Mouse (Mus musculus) myocyte (in vitro differentiated cells): ENCODE measurements around the gene Pld1. TPM values are rescaled to one million over a fixed set of nuclear protein-coding genes. Genes with fewer than 3 reads are reported as not detected.
A peak's percentile ranks its signal among the peaks of the same experiment; 100 is the strongest.
"Not testable (repeated sequence)": the region's sequence is repeated elsewhere in the genome, so short reads cannot be mapped to it uniquely, and the experiment has no call there.

ENCODE experiments used
- H3K27me3 ChIP-seq: one replicate; pipeline ENCODE4 v1.6.1; 2011; ENCODE audit not compliant: control insufficient read depth, insufficient read depth, insufficient read length
- H3K36me3 ChIP-seq: one replicate; pipeline ENCODE4 v1.6.1; 2011; ENCODE audit not compliant: control insufficient read depth, insufficient read depth
- H3K4me2 ChIP-seq: one replicate; pipeline ENCODE4 v1.6.1; 2011; ENCODE audit warnings: low read depth, control low read depth
- H3K4me3 ChIP-seq: one replicate; pipeline ENCODE4 v1.5.1; 2011; ENCODE audit warnings: mild to moderate bottlenecking, control low read depth, moderate library complexity
- H3K79me2 ChIP-seq: one replicate; pipeline ENCODE4 v1.6.1; 2011; ENCODE audit not compliant: control insufficient read depth, insufficient read depth
- H3ac ChIP-seq: one replicate; pipeline ENCODE4 v1.6.1; 2011; ENCODE audit not compliant: control insufficient read depth, insufficient read length
- CEBPB ChIP-seq: IDR thresholded peaks from 2 replicates; pipeline ENCODE4 v1.6.1; 2011; ENCODE audit warnings: mild to moderate bottlenecking, moderate library complexity; ENCODE audit not compliant: poor library complexity, insufficient read depth, severe bottlenecking
- E2F4 ChIP-seq: IDR thresholded peaks from one replicate; pipeline ENCODE4 v1.6.1; 2011; ENCODE audit warnings: mild to moderate bottlenecking, control low read depth, moderate library complexity; ENCODE audit not compliant: insufficient read depth
- MAX ChIP-seq: IDR thresholded peaks from one replicate; pipeline ENCODE4 v1.6.1; 2011; ENCODE audit warnings: low read depth, mild to moderate bottlenecking, control low read depth
- MYOD1 ChIP-seq, 3 experiments: IDR thresholded peaks; one replicate each; pipeline ENCODE4 v1.6.1; 2011; ENCODE audit warnings: control low read depth in 2 of 3, low read depth in 2 of 3, mild to moderate bottlenecking in 2 of 3, moderate library complexity in 1 of 3; ENCODE audit not compliant: insufficient read length in 2 of 3, control insufficient read depth in 1 of 3
- MYOG ChIP-seq, 3 experiments: IDR thresholded peaks; one replicate each; pipeline ENCODE4 v1.6.1; 2011; ENCODE audit warnings: control low read depth in 2 of 3, low read depth in 2 of 3, mild to moderate bottlenecking in 2 of 3; ENCODE audit not compliant: insufficient read length in 2 of 3, control insufficient read depth in 1 of 3, insufficient read depth in 1 of 3
- POLR2A ChIP-seq: IDR thresholded peaks from one replicate; pipeline ENCODE4 v1.6.1; 2011; ENCODE audit warnings: low read depth, mild to moderate bottlenecking, control low read depth, moderate library complexity; ENCODE audit not compliant: insufficient read length
- POLR2AphosphoS2 ChIP-seq: IDR thresholded peaks from one replicate; pipeline ENCODE4 v1.6.1; 2011; ENCODE audit warnings: low read depth, control low read depth; ENCODE audit not compliant: insufficient read length
- REST ChIP-seq: IDR thresholded peaks from one replicate; pipeline ENCODE4 v1.6.1; 2011; ENCODE audit warnings: mild to moderate bottlenecking, control low read depth, moderate library complexity; ENCODE audit not compliant: insufficient read depth, insufficient read length
- SRF ChIP-seq: IDR thresholded peaks from one replicate; pipeline ENCODE4 v1.6.1; 2011; ENCODE audit warnings: low read depth; ENCODE audit not compliant: control insufficient read depth, insufficient read length
- TCF12 ChIP-seq: IDR thresholded peaks from one replicate; pipeline ENCODE4 v1.6.1; 2011; ENCODE audit warnings: mild to moderate bottlenecking, control low read depth; ENCODE audit not compliant: poor library complexity, insufficient read depth, severe bottlenecking
- TCF3 ChIP-seq: IDR thresholded peaks from one replicate; pipeline ENCODE4 v1.6.1; 2011; ENCODE audit warnings: low read depth, control low read depth; ENCODE audit not compliant: insufficient read length
- USF1 ChIP-seq: IDR thresholded peaks from one replicate; pipeline ENCODE4 v1.6.1; 2011; ENCODE audit warnings: low read depth, mild to moderate bottlenecking, control low read depth, moderate library complexity
- polyA plus RNA-seq: library from polyadenylated mRNA; unstranded; fragments of >200 nt; fragmentation: generic; extraction: Trizol; gene quantifications from one replicate; pipeline ENCODE4 v1.2.1, GENCODE M21; 2012; ENCODE audit warnings: missing spikeins

The Pld1 gene
- polyA plus RNA-seq, 1 experiment = 6.5 TPM

GRCm38 (mm10) chr3:27935644-27936043, 2.9 kb upstream of the Pld1 start:
- Histone ChIP-seq H3K79me2 (no peaks in the 10 kb centered on the region), H3K27me3 (no peaks in the 10 kb centered on the region), H3K4me3 (no peak overlapping the region), H3K36me3 (no peaks in the 10 kb centered on the region), H3ac (no peak overlapping the region), H3K4me2 (no peak overlapping the region)
- no peak for TF ChIP-seq TCF12
- no peak for TF ChIP-seq MYOD1 (IDR thresholded peaks at IDR 0.05; ENCODE audit: control insufficient read depth in 1 of 3, insufficient read length in 2 of 3, low read depth in 2 of 3)
- no peak for TF ChIP-seq SRF
- no peak for TF ChIP-seq CEBPB
- no peak for TF ChIP-seq POLR2AphosphoS2
- TF ChIP-seq MAX = no peak
- no peak for TF ChIP-seq POLR2A
- TF ChIP-seq E2F4 = no peak
- TF ChIP-seq TCF3 = no peak
- TF ChIP-seq USF1 = no peak
- no peak for TF ChIP-seq REST

- Histone ChIP-seq H3ac (no peak overlapping the region), H3K4me3 (no peak overlapping the region), H3K4me2 (no peak overlapping the region), H3K79me2 (no peaks in the 10 kb centered on the region), H3K36me3 (no peaks in the 10 kb centered on the region), H3K27me3 (no peaks in the 10 kb centered on the region)
- TF ChIP-seq REST (no peak), TCF12 (no peak), POLR2A (no peak), MYOG (IDR thresholded peaks at IDR 0.05; ENCODE audit: control insufficient read depth in 1 of 3, insufficient read depth in 1 of 3, insufficient read length in 2 of 3, low read depth in 2 of 3) (no peak), MAX (no peak), USF1 (no peak), MYOD1 (IDR thresholded peaks at IDR 0.05; ENCODE audit: control insufficient read depth in 1 of 3, insufficient read length in 2 of 3, low read depth in 2 of 3) (no peak)
Measured at GRCm38 (mm10) chr3:27936731-27937130, 1.8 kb upstream of the Pld1 start.

- Histone ChIP-seq H3K27me3 (no peaks in the 10 kb centered on the region), H3ac (no peak overlapping the region), H3K4me3 (peak overlapping the region; percentile 54), H3K36me3 (no peaks in the 10 kb centered on the region), H3K79me2 (no peaks in the 10 kb centered on the region), H3K4me2 (peak overlapping the region; percentile 98)
- 0 out of 2 replicates have a peak, but pooled peaks have one; percentile 35 for TF ChIP-seq CEBPB
- no peak for TF ChIP-seq MYOD1 (IDR thresholded peaks at IDR 0.05; ENCODE audit: control insufficient read depth in 1 of 3, insufficient read length in 2 of 3, low read depth in 2 of 3)
- TF ChIP-seq TCF3 = no peak
- no peak for TF ChIP-seq E2F4
- no peak for TF ChIP-seq SRF
Measured at GRCm38 (mm10) chr3:27937144-27938110, 1.1 kb upstream of the Pld1 start.

- Histone ChIP-seq H3ac (no peak overlapping the region), H3K4me2 (no peak overlapping the region), H3K27me3 (no peaks in the 10 kb centered on the region), H3K79me2 (no peaks in the 10 kb centered on the region), H3K4me3 (no peak overlapping the region), H3K36me3 (no peaks in the 10 kb centered on the region)
- no peak for TF ChIP-seq MYOD1 (IDR thresholded peaks at IDR 0.05; ENCODE audit: control insufficient read depth in 1 of 3, insufficient read length in 2 of 3, low read depth in 2 of 3)
- TF ChIP-seq CEBPB = peak; percentile 64; the same call in 1 of the 2 replicates
Measured at GRCm38 (mm10) chr3:27941634-27942033, 3.1 kb downstream of the Pld1 start.

GRCm38 (mm10) chr3:27942991-27943390, 4.5 kb downstream of the Pld1 start:
- Histone ChIP-seq H3K79me2 (no peaks in the 10 kb centered on the region), H3K27me3 (no peaks in the 10 kb centered on the region), H3K4me3 (no peak overlapping the region), H3ac (no peak overlapping the region), H3K36me3 (no peaks in the 10 kb centered on the region), H3K4me2 (no peak overlapping the region)
- no peak for TF ChIP-seq E2F4
- no peak for TF ChIP-seq POLR2A
- TF ChIP-seq CEBPB = no peak
- no peak for TF ChIP-seq TCF12
- no peak for TF ChIP-seq TCF3
- TF ChIP-seq MYOD1 (IDR thresholded peaks at IDR 0.05; ENCODE audit: control insufficient read depth in 1 of 3, insufficient read length in 2 of 3, low read depth in 2 of 3) = no peak

GRCm38 (mm10) chr3:27945397-27945796, 6.9 kb downstream of the Pld1 start:
- not testable (repeated sequence) for H3ac ChIP-seq, H3K36me3 ChIP-seq

More at GRCm38 (mm10) chr3:27945397-27945796, 6.9 kb downstream of the Pld1 start:
- H3K4me3 ChIP-seq, H3K27me3 ChIP-seq, H3K79me2 ChIP-seq, H3K4me2 ChIP-seq: not testable (repeated sequence)
